Mouse (Mus musculus) small intestine, adult 2 months (tissue): ENCODE measurements around the gene Insm2. TPM values are rescaled to one million over a fixed set of nuclear protein-coding genes. Genes with fewer than 3 reads are reported as not detected.

ENCODE experiments used
- H3K27ac ChIP-seq: fragments of 200-500 bp; 2 replicates; pipeline ENCODE4 v1.5.1; 2012; ENCODE audit warnings: low read depth, low read length, control low read depth, inconsistent platforms; ENCODE audit not compliant: insufficient read depth
- H3K27me3 ChIP-seq: fragments of 200-500 bp; 2 replicates; pipeline ENCODE4 v1.6.1; 2012; ENCODE audit warnings: mild to moderate bottlenecking, moderate library complexity, low read length, inconsistent platforms; ENCODE audit not compliant: control insufficient read depth, insufficient read depth
- H3K36me3 ChIP-seq: fragments of 200-500 bp; 2 replicates; pipeline ENCODE4 v1.6.1; 2012; ENCODE audit warnings: mild to moderate bottlenecking, low read length, control low read depth, inconsistent platforms; ENCODE audit not compliant: control insufficient read depth, insufficient read depth
- H3K4me1 ChIP-seq: fragments of 200-500 bp; 2 replicates; pipeline ENCODE4 v1.6.1; 2012; ENCODE audit warnings: low read length, inconsistent platforms, mixed read lengths; ENCODE audit not compliant: control insufficient read depth, insufficient read depth, insufficient read length
- H3K4me3 ChIP-seq: fragments of 200-500 bp; 2 replicates; pipeline ENCODE4 v1.5.1; 2012; ENCODE audit warnings: low read depth, mild to moderate bottlenecking, control low read depth, inconsistent platforms, low read length, moderate library complexity
- CTCF ChIP-seq: fragments of 200-500 bp; IDR thresholded peaks from 2 replicates; pipeline ENCODE4 v1.5.1; 2012; ENCODE audit warnings: low read depth, mild to moderate bottlenecking, control low read depth, inconsistent platforms, low read length, moderate library complexity, mixed read lengths; ENCODE audit not compliant: insufficient replicate concordance, insufficient read length; ENCODE audit errors: extremely low read depth
- POLR2A ChIP-seq: fragments of 200-500 bp; IDR thresholded peaks from 2 replicates; pipeline ENCODE4 v1.6.1; 2012; ENCODE audit warnings: low read depth, mild to moderate bottlenecking, control low read depth, inconsistent platforms, low read length, moderate library complexity
- WGBS: fragments of 180-500 bp; shearing (Covaris S2); methylation state at CpG from one replicate; pipeline ENCODE4 v1.1.7; 2018; 5-methylcytosine and 5-hydroxymethylcytosine counted together
- polyA plus RNA-seq: library from polyadenylated mRNA; depleted of rRNA; stranded (reverse); fragments of >200 nt; gene quantifications from 2 replicates; pipeline ENCODE4 v1.2.3, GENCODE M21; 2012

Gene Insm2
- polyA plus RNA-seq, 1 experiment = not detected

DNA sequence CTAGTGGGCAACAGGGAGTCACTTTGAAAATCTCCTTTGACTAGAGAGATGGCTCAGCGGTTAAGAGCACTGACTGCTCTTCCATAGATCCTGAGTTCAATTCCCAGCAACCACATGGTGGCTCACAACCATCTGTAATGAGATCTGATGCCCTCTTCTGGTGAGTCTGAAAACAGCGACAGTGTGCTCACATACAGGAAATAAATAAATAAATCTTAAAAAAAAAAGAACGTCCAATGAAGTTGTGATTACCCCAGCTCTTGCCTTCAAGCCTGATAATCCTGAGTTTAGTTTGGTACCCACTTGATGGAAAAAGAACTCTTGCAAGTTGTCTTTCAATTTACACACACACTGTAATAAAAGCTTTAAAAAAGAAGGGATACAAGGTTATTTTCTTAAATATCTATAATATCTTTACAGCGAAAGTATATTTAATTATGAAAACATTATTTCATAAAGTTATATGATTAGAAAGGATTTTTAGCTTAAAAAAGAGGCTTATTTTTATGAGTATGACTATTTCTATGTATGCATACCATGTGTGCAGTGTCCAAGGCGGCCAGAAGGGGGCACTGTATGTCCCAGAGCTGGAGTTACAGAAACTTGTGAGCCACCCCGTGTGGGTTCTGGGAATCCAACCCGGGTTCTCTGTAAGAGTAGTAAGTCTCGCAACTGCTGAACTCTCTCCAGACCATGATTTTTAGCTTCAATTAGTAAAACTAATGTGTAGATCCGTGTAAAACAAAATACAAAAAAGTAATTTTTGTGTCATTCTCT, 34.9 kb upstream of the Insm2 start:
- Histone ChIP-seq H3K4me3 (no peak overlapping the region), H3K4me1 (peaks cover 9% of the 10 kb centered on the region), H3K36me3 (no peaks in the 10 kb centered on the region), H3K27me3 (no peaks in the 10 kb centered on the region), H3K27ac (no peak overlapping the region)
- peak; percentile 22; the same call in 1 of the 2 replicates for TF ChIP-seq CTCF
- no peak for TF ChIP-seq POLR2A
- WGBS = 88% methylated on average over 9 of the region's 9 CpGs

DNA sequence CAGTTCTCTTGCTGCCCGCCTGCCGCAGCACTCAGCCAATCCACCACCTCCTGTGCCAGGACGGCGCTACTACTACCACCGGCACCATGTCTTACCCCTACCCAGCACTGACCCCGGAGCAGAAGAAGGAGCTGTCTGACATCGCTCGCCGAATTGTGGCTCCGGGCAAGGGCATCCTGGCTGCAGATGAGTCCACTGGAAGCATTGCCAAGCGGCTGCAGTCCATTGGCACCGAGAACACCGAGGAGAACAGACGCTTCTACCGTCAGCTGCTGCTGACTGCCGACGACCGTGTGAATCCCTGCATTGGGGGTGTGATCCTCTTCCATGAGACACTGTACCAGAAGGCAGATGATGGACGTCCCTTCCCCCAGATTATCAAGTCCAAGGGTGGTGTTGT, 34.0 kb upstream of the Insm2 start, which contains the start of gene Aldoart2:
TSS of gene Aldoart2 (plus strand) at position 34 of the 400 bp plus-strand sequence.
- Histone ChIP-seq H3K36me3 (no peaks in the 10 kb centered on the region), H3K4me1 (peaks cover 5% of the 10 kb centered on the region; the same call in 1 of the 2 replicates), H3K27me3 (no peaks in the 10 kb centered on the region), H3K27ac (no peak within 1 kb of the TSS), H3K4me3 (no peak within 1 kb of the TSS)
- no peak for TF ChIP-seq CTCF
- no peak for TF ChIP-seq POLR2A
- WGBS = 96% methylated on average over 19 of the region's 19 CpGs

DNA sequence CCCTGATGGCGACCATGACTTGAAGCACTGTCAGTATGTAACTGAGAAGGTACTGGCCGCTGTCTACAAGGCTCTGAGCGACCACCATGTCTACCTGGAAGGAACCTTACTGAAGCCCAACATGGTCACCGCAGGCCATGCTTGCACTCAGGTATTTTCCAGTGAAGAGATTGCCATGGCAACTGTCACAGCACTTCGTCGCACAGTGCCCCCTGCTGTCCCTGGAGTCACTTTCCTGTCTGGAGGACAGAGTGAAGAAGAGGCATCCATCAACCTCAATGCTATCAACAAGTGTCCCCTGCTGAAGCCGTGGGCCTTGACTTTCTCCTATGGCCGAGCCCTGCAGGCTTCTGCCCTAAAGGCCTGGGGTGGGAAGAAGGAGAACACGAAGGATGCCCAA, 33.4 kb upstream of the Insm2 start:
- 78% methylated on average over 9 of the region's 9 CpGs for WGBS
- no peaks in the 10 kb centered on the region for H3K27me3 ChIP-seq
- TF ChIP-seq CTCF (no peak), POLR2A (no peak)
- no peak overlapping the region for H3K4me3 ChIP-seq
- peaks cover 5% of the 10 kb centered on the region; the same call in 1 of the 2 replicates for H3K4me1 ChIP-seq
- no peak overlapping the region for H3K27ac ChIP-seq
- no peaks in the 10 kb centered on the region for H3K36me3 ChIP-seq

GRCm38 (mm10) chr12:55566837-55567236, 32.4 kb upstream of the Insm2 start:
- H3K27me3 ChIP-seq = no peaks in the 10 kb centered on the region
- no peak overlapping the region for H3K27ac ChIP-seq
- no peak for TF ChIP-seq CTCF
- no peak for TF ChIP-seq POLR2A
- H3K4me3 ChIP-seq = no peak overlapping the region
- WGBS = 78% methylated on average over 5 of the region's 5 CpGs
- peaks cover 5% of the 10 kb centered on the region; the same call in 1 of the 2 replicates for H3K4me1 ChIP-seq
- no peaks in the 10 kb centered on the region for H3K36me3 ChIP-seq

- H3K27me3 ChIP-seq = no peaks in the 10 kb centered on the region
- WGBS = 37% methylated on average over 3 of the region's 3 CpGs
- H3K36me3 ChIP-seq = no peaks in the 10 kb centered on the region
- peaks cover 5% of the 10 kb centered on the region; the same call in 1 of the 2 replicates for H3K4me1 ChIP-seq
- TF ChIP-seq POLR2A (no peak), CTCF (no peak)
- no peak overlapping the region for H3K4me3 ChIP-seq
- H3K27ac ChIP-seq = no peak overlapping the region
Observed at GRCm38 (mm10) chr12:55568466-55568865, 30.8 kb upstream of the Insm2 start.

DNA sequence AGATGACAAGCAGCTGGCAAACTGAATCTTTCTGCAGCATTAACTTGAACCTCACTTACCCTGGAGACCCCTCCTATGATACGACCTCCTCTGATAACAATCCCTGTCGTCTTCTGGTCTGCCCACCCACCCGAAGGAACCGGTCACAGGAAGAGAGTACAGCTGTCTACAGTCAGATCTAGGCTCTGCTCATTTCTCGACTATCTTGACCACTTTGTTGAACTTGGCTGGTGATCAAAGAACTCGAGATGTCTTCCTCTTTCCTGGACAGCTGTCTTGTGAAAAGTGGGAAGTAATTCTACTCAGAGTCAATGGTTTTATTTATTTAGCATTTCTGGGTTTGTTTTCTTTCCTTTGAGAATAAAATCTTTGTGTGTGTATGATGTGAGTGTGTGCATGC, 29.6 kb upstream of the Insm2 start:
- Histone ChIP-seq H3K4me1 (peaks cover 5% of the 10 kb centered on the region; the same call in 1 of the 2 replicates), H3K36me3 (no peaks in the 10 kb centered on the region), H3K27ac (no peak overlapping the region), H3K27me3 (no peaks in the 10 kb centered on the region), H3K4me3 (no peak overlapping the region)
- WGBS = 10% methylated on average over 6 of the region's 6 CpGs
- no peak for TF ChIP-seq CTCF
- TF ChIP-seq POLR2A = no peak

DNA sequence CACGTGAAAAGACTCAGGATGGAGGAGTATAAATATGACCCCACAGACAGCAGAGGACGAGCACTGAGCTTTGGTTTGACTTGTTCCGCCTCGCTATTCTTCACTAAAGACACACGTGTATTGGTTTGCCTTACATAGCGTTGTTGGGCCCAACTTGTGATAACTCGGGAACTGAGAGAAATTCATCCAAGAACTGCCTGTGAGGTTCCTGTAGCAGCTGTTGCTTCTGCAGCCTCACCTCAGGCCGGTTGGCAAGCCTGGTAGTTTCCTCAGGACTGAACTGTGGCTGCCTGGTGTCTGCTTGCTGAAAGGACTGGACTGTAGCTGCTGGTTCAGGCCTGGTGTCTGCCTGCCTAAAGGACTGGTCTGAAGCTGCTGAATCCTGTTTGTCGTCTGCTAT, 28.6 kb upstream of the Insm2 start:
- no peaks in the 10 kb centered on the region for H3K36me3 ChIP-seq
- TF ChIP-seq CTCF = no peak
- 92% methylated on average over 9 of the region's 9 CpGs for WGBS
- H3K4me3 ChIP-seq = no peak overlapping the region
- no peak overlapping the region for H3K27ac ChIP-seq
- peaks cover 5% of the 10 kb centered on the region; the same call in 1 of the 2 replicates for H3K4me1 ChIP-seq
- H3K27me3 ChIP-seq = no peaks in the 10 kb centered on the region

DNA sequence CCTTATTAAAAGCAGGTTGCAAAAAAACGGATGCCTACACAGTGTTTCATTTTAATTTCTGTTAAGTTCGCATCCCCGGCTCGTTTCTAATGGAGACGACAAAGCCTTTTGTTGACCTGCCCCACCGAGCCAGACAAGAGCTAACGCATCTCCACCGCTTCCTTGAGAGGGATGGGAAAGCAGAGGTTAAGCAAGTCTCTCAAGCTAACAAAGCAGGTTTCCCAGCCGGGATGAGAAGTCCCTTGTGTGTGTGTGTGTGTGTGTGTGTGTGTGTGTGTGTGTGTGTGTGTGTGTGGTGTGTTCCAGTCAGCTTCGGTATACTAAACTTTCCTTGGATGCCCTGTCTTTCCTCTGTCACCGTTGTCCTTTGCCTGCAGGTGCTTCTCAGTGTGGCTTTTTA, 28.0 kb upstream of the Insm2 start:
- Histone ChIP-seq H3K27me3 (no peaks in the 10 kb centered on the region), H3K36me3 (no peaks in the 10 kb centered on the region), H3K4me1 (peaks cover 5% of the 10 kb centered on the region; the same call in 1 of the 2 replicates), H3K4me3 (no peak overlapping the region), H3K27ac (no peak overlapping the region)
- WGBS = 77% methylated on average over 11 of the region's 11 CpGs
- no peak for TF ChIP-seq CTCF
- no peak for TF ChIP-seq POLR2A
